Mouse (Mus musculus) embryonic fibroblast, embryonic 13.5 days (primary cell): ENCODE results near the gene Tmem102. TPM values are rescaled to one million over a fixed set of nuclear protein-coding genes. Genes with fewer than 3 reads are reported as not detected.

Experiments used
- H3K27ac ChIP-seq: 2 replicates; pipeline ENCODE4 v1.5.1; 2012; ENCODE audit warnings: low read length, control low read depth, inconsistent platforms; ENCODE audit not compliant: insufficient read depth
- H3K4me1 ChIP-seq: 2 replicates; pipeline ENCODE4 v1.6.1; 2011; ENCODE audit warnings: low read length; ENCODE audit not compliant: control insufficient read depth, insufficient read depth
- H3K4me3 ChIP-seq: 2 replicates; pipeline ENCODE4 v1.5.1; 2011; ENCODE audit warnings: mild to moderate bottlenecking, control low read depth, low read length; ENCODE audit not compliant: insufficient read depth
- CTCF ChIP-seq: IDR thresholded peaks from 2 replicates; pipeline ENCODE4 v1.5.1; 2011; ENCODE audit warnings: mild to moderate bottlenecking, control low read depth, low read length, moderate library complexity, borderline replicate concordance; ENCODE audit not compliant: insufficient read depth
- POLR2A ChIP-seq: IDR thresholded peaks from 2 replicates; pipeline ENCODE4 v1.6.1; 2011; ENCODE audit warnings: low read depth, mild to moderate bottlenecking, control low read depth, low read length, moderate library complexity
- polyA plus RNA-seq: library from polyadenylated mRNA; stranded (reverse); fragments of >200 nt; gene quantifications from 2 replicates; pipeline ENCODE4 v1.2.4, GENCODE M21; 2011; ENCODE audit warnings: low read depth; ENCODE audit not compliant: missing spikeins, insufficient read length

Gene Tmem102
- polyA plus RNA-seq, 1 experiment: not detected

DNA sequence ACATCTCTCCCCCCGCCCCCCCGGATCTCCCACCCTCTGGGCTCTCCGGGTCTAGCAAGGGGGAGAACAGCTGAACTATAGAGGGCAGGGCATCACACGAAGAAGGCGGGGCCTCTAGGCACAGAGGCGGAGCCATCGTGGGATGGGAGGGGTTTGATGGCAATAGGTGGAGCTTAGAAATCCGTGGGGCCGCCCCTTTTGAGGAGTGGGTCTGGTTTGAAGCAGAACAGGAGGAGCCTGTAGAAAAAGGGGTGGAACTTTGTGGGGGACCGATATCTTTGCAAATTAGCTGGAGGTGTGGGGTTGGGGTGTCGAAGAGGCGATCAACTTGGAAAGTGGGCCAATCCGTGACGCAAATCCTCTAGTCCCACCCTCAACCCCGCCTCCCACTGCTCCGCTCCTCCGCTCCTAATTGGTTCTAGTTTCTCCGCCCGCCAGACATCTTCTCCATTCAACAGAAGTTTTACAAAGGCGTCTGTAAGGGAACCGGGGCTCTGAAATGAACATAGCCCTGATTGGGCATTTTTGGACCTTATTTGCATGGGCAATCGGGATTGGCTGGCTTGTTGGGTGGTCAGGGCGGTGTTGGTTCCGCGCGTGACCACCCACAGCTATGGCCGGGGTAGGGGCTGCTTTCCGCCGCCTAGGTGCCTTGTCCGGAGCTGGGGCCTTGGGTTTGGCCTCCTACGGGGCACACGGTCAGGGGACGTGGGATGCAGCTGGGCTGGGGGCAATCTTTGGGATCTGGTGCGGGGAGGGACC lies 32.7 kb upstream of the Tmem102 start, which contains the start of gene Tmem256:
Gene Tmem256, plus strand, starts transcription at position 563 of the 762 bp plus-strand sequence.
- peaks cover 3% of the 10 kb centered on the region; the same call in 1 of the 2 replicates for H3K4me1 ChIP-seq
- H3K27ac ChIP-seq: peak within 1 kb of the TSS; percentile 35
- peak within 1 kb of the TSS; percentile 76 for H3K4me3 ChIP-seq
- TF ChIP-seq POLR2A (peak; percentile 79), CTCF (no peak)

GRCm38 (mm10) chr11:69837604-69837951 lies 32.2 kb upstream of the Tmem102 start, which contains the start of gene Nlgn2:
Gene Nlgn2, minus strand, starts transcription at chr11:69837784.
- Histone ChIP-seq H3K4me1 (peaks cover 3% of the 10 kb centered on the region; the same call in 1 of the 2 replicates), H3K27ac (peak within 1 kb of the TSS; percentile 35)
- TF ChIP-seq CTCF (no peak), POLR2A (peak; percentile 53)

GRCm38 (mm10) chr11:69836703-69837576 lies 31.5 kb upstream of the Tmem102 start:
- Histone ChIP-seq H3K4me3 (peak overlapping the region; percentile 76), H3K27ac (no peak overlapping the region), H3K4me1 (peaks cover 3% of the 10 kb centered on the region; the same call in 1 of the 2 replicates)
- TF ChIP-seq CTCF (no peak), POLR2A (no peak)

More at GRCm38 (mm10) chr11:69837604-69837951, 32.2 kb upstream of the Tmem102 start, which contains the start of gene Nlgn2:
- H3K4me3 ChIP-seq: peak within 1 kb of the TSS; percentile 76

- Histone ChIP-seq H3K27ac (no peak overlapping the region), H3K4me3 (peak overlapping the region; percentile 76), H3K4me1 (peaks cover 3% of the 10 kb centered on the region; the same call in 1 of the 2 replicates)
- no peak for TF ChIP-seq CTCF
- TF ChIP-seq POLR2A: no peak
Measured at GRCm38 (mm10) chr11:69835966-69836335, 30.5 kb upstream of the Tmem102 start.

- no peak overlapping the region for H3K4me3 ChIP-seq
- TF ChIP-seq CTCF: no peak
- TF ChIP-seq POLR2A: no peak
- H3K27ac ChIP-seq: no peak overlapping the region
- H3K4me1 ChIP-seq: peaks cover 3% of the 10 kb centered on the region; the same call in 1 of the 2 replicates
Measured at GRCm38 (mm10) chr11:69835326-69835965, 30.0 kb upstream of the Tmem102 start.

GRCm38 (mm10) chr11:69834001-69834549 lies 28.7 kb upstream of the Tmem102 start:
- Histone ChIP-seq H3K4me3 (no peak overlapping the region), H3K4me1 (peaks cover 3% of the 10 kb centered on the region; the same call in 1 of the 2 replicates), H3K27ac (no peak overlapping the region)
- no peak for TF ChIP-seq POLR2A
- TF ChIP-seq CTCF: no peak

GRCm38 (mm10) chr11:69833554-69833953 lies 28.1 kb upstream of the Tmem102 start:
- no peak overlapping the region for H3K4me3 ChIP-seq
- TF ChIP-seq POLR2A: no peak
- no peak for TF ChIP-seq CTCF
- no peak overlapping the region for H3K27ac ChIP-seq
- H3K4me1 ChIP-seq: peaks cover 3% of the 10 kb centered on the region; the same call in 1 of the 2 replicates

DNA sequence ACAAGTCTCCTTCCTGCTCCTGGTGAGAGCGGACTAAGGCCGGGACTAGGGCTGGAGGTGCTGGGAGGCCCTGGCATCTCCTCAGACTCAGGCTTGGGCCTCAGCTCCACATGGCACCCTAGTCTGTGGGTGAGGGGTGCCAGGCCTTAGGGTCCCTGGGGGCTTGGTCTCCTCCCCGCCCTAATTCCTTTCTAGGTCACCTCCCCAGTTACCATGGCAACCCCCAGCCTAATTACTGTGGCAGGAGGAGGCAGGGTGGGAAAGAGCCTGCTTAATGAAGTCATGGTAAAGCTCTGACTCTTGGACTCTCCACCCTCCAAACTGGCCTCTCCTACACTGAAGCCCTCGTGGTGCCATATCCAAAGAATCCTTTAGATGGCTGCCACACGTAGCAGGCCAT lies 23.4 kb upstream of the Tmem102 start:
- no peak overlapping the region for H3K4me3 ChIP-seq
- H3K4me1 ChIP-seq: no peaks in the 10 kb centered on the region
- no peak overlapping the region for H3K27ac ChIP-seq
- TF ChIP-seq CTCF: no peak
- TF ChIP-seq POLR2A: no peak

- Histone ChIP-seq H3K4me3 (no peak overlapping the region), H3K27ac (no peak overlapping the region), H3K4me1 (no peaks in the 10 kb centered on the region)
- no peak for TF ChIP-seq CTCF
- TF ChIP-seq POLR2A: no peak
Measured at GRCm38 (mm10) chr11:69823456-69823855, 18.0 kb upstream of the Tmem102 start.
